Comparison of ENCODE assay signal across 21 mouse cellular contexts in genomic region chr4:89500232-89500631, GRCm38 (mm10).
A peak's percentile ranks its signal among the peaks of the same experiment; 100 is the strongest.
DNase-seq lines count a peak whose midpoint lies in the region; ATAC-seq and TF ChIP-seq lines count a peak whose summit lies in the region.
"Had no signal": no experiment of that assay in that cellular context is flagged by ENCODE, and none has a peak within 500 bp of the region (broad histone marks: within the 10 kb centered on the region; RNA-seq: fewer than 3 reads in every experiment).

No protein-coding gene starts in this region.

- no peak overlapping the region for H3K4me2 ChIP-seq in intestine, embryonic 15.5 days (replicated peaks)
- no peak overlapping the region for H3K4me2 ChIP-seq in intestine, postnatal 0 days (replicated peaks; ENCODE audit: low read depth)
- H3K4me2 ChIP-seq in liver, embryonic 12.5 days = no peak overlapping the region
- H3K4me2 ChIP-seq in liver, postnatal 0 days (ENCODE audit: low read depth, low read length) = no peak overlapping the region
- H3K4me2 ChIP-seq: forebrain, embryonic 13.5 days; heart, embryonic 11.5 days; heart, embryonic 15.5 days; hindbrain, embryonic 14.5 days had no signal

- TF ChIP-seq EP300 in liver, postnatal 0 days (IDR thresholded peaks at IDR 0.05; ENCODE audit: low read depth) = peak; percentile 15; the same call in 1 of the 2 replicates

- TF ChIP-seq CTCF in intestine, postnatal 0 days (IDR thresholded peaks at IDR 0.05; ENCODE audit: low read depth) = no peak
- no peak for TF ChIP-seq CTCF in liver, postnatal 0 days (IDR thresholded peaks at IDR 0.05; ENCODE audit: low read depth)

- H3K27me3 ChIP-seq in intestine, embryonic 15.5 days (replicated peaks) = 0 out of 2 replicates have a peak, but pooled peaks cover 3% of the 10 kb centered on the region
- H3K27me3 ChIP-seq in intestine, postnatal 0 days (replicated peaks; ENCODE audit: control insufficient read depth, insufficient read depth, low read length) = peaks cover 10% of the 10 kb centered on the region; the same call in 1 of the 2 replicates
- no peaks in the 10 kb centered on the region for H3K27me3 ChIP-seq in liver, embryonic 12.5 days (replicated peaks)
- H3K27me3 ChIP-seq in liver, postnatal 0 days (ENCODE audit: insufficient read depth, low read length) = no peaks in the 10 kb centered on the region
- H3K27me3 ChIP-seq in midbrain, embryonic 10.5 days (ENCODE audit: low read depth, poor library complexity, severe bottlenecking) = no peaks in the 10 kb centered on the region
- H3K27me3 ChIP-seq: forebrain, embryonic 13.5 days; heart, embryonic 15.5 days had no signal

- no peak overlapping the region for H3K27ac ChIP-seq in intestine, embryonic 15.5 days
- no peak overlapping the region for H3K27ac ChIP-seq in intestine, postnatal 0 days (ENCODE audit: low read depth, low read length)
- H3K27ac ChIP-seq in liver, embryonic 12.5 days = no peak overlapping the region
- no peak overlapping the region for H3K27ac ChIP-seq in liver, postnatal 0 days (ENCODE audit: low read depth)
- H3K27ac ChIP-seq in midbrain, embryonic 10.5 days (replicated peaks) = no peak overlapping the region
- H3K27ac ChIP-seq: embryonic facial prominence, embryonic 10.5 days; forebrain, embryonic 13.5 days; heart, embryonic 15.5 days; hindbrain, embryonic 10.5 days; hindbrain, embryonic 14.5 days had no signal

- H3K9ac ChIP-seq in intestine, embryonic 15.5 days = no peak overlapping the region
- no peak overlapping the region for H3K9ac ChIP-seq in intestine, postnatal 0 days (ENCODE audit: low read depth, low read length)
- H3K9ac ChIP-seq in liver, embryonic 12.5 days = no peak overlapping the region
- H3K9ac ChIP-seq in liver, postnatal 0 days (replicated peaks) = no peak overlapping the region
- H3K9ac ChIP-seq: forebrain, embryonic 13.5 days; forebrain, postnatal 0 days; heart, embryonic 15.5 days; hindbrain, embryonic 14.5 days had no signal

- no peak for DNase-seq in liver, postnatal 0 days
- DNase-seq in lung, adult 18-20 months = no peak
- no peak for DNase-seq in gastrocnemius, adult 8-10 months (ENCODE audit: low spot score in 2 of 2)
- no peak for DNase-seq in midbrain, embryonic 10.5 days (ENCODE audit: low spot score)
- DNase-seq: adrenal gland, adult 2 months; adrenal gland, postnatal 25 days; cerebellum, adult 2 months; cerebellum, postnatal 10 days; forebrain, postnatal 0 days; gastrocnemius, postnatal 10 days; heart, adult 18-20 months; heart, postnatal 14 days had no signal

- 44% methylated on average over 4 of the region's 4 CpGs for WGBS in intestine, embryonic 15.5 days
- 32% methylated on average over 4 of the region's 4 CpGs for WGBS in intestine, postnatal 0 days
- 31% methylated on average over 4 of the region's 4 CpGs for WGBS in liver, embryonic 12.5 days (ENCODE audit: insufficient replicate concordance)
- WGBS in liver, postnatal 0 days (ENCODE audit: insufficient replicate concordance) = 28% methylated on average over 4 of the region's 4 CpGs
- WGBS in midbrain, embryonic 10.5 days = 74% methylated on average over 4 of the region's 4 CpGs

- H3K36me3 ChIP-seq in intestine, embryonic 15.5 days = no peaks in the 10 kb centered on the region
- no peaks in the 10 kb centered on the region for H3K36me3 ChIP-seq in intestine, postnatal 0 days (ENCODE audit: control insufficient read depth, insufficient read depth)
- H3K36me3 ChIP-seq in liver, embryonic 12.5 days = no peaks in the 10 kb centered on the region
- H3K36me3 ChIP-seq in liver, postnatal 0 days (replicated peaks; ENCODE audit: insufficient read depth, low read length) = no peaks in the 10 kb centered on the region
- H3K36me3 ChIP-seq in midbrain, embryonic 10.5 days = no peaks in the 10 kb centered on the region
- H3K36me3 ChIP-seq: embryonic facial prominence, embryonic 10.5 days; heart, embryonic 15.5 days; hindbrain, embryonic 10.5 days had no signal

- H3K4me1 ChIP-seq in intestine, embryonic 15.5 days (replicated peaks) = no peaks in the 10 kb centered on the region
- 0 out of 2 replicates have a peak, but pooled peaks cover 2% of the 10 kb centered on the region for H3K4me1 ChIP-seq in intestine, postnatal 0 days (replicated peaks; ENCODE audit: control insufficient read depth, insufficient read depth, low read length)
- H3K4me1 ChIP-seq in liver, embryonic 12.5 days = peaks cover 23% of the 10 kb centered on the region
- no peaks in the 10 kb centered on the region for H3K4me1 ChIP-seq in liver, postnatal 0 days (ENCODE audit: insufficient read depth)
- H3K4me1 ChIP-seq in midbrain, embryonic 10.5 days = peaks cover 1% of the 10 kb centered on the region
- H3K4me1 ChIP-seq: forebrain, embryonic 13.5 days; heart, embryonic 15.5 days had no signal

- H3K4me3 ChIP-seq in intestine, embryonic 15.5 days (replicated peaks) = no peak overlapping the region
- H3K4me3 ChIP-seq in intestine, postnatal 0 days (ENCODE audit: low read depth, low read length) = no peak overlapping the region
- no peak overlapping the region for H3K4me3 ChIP-seq in liver, embryonic 12.5 days
- no peak overlapping the region for H3K4me3 ChIP-seq in liver, postnatal 0 days (ENCODE audit: low read depth, low read length)
- H3K4me3 ChIP-seq in midbrain, embryonic 10.5 days = no peak overlapping the region
- H3K4me3 ChIP-seq: embryonic facial prominence, embryonic 10.5 days; forebrain, embryonic 13.5 days; heart, embryonic 15.5 days; hindbrain, embryonic 10.5 days had no signal

- ATAC-seq in intestine, embryonic 15.5 days = peak; percentile 87
- no peak for ATAC-seq in intestine, postnatal 0 days
- peak; percentile 83 for ATAC-seq in liver, embryonic 12.5 days
- no peak for ATAC-seq in liver, postnatal 0 days
- ATAC-seq: forebrain, embryonic 13.5 days; forebrain, postnatal 0 days had no signal

- H3K9me3 ChIP-seq in intestine, embryonic 15.5 days = no peaks in the 10 kb centered on the region
- H3K9me3 ChIP-seq in intestine, postnatal 0 days (ENCODE audit: control insufficient read depth) = no peaks in the 10 kb centered on the region
- no peaks in the 10 kb centered on the region for H3K9me3 ChIP-seq in liver, embryonic 12.5 days (replicated peaks)
- H3K9me3 ChIP-seq in liver, postnatal 0 days (ENCODE audit: low read length) = no peaks in the 10 kb centered on the region
- no peaks in the 10 kb centered on the region for H3K9me3 ChIP-seq in midbrain, embryonic 10.5 days (replicated peaks)
- H3K9me3 ChIP-seq: embryonic facial prominence, embryonic 10.5 days; forebrain, embryonic 13.5 days; heart, embryonic 15.5 days; hindbrain, embryonic 10.5 days had no signal

Comparison
In these comparisons a context has a peak if more than half of its experiments do, and no peak if none do; other contexts are left out.
1. ATAC-seq: peak in intestine, embryonic 15.5 days (single experiment) and liver, embryonic 12.5 days (single experiment); none in intestine, postnatal 0 days (single experiment) and liver, postnatal 0 days (single experiment).